Mouse (Mus musculus) left cerebral cortex, adult 9 months (tissue): ENCODE measurements around the gene Htatsf1.

Experiments used
- DNase-seq, 2 experiments: peaks; one replicate each; pipeline ENCODE4 v3.0.0; 2022; ENCODE audit warnings: low spot score in 2 of 2

Htatsf1 gene

DNA sequence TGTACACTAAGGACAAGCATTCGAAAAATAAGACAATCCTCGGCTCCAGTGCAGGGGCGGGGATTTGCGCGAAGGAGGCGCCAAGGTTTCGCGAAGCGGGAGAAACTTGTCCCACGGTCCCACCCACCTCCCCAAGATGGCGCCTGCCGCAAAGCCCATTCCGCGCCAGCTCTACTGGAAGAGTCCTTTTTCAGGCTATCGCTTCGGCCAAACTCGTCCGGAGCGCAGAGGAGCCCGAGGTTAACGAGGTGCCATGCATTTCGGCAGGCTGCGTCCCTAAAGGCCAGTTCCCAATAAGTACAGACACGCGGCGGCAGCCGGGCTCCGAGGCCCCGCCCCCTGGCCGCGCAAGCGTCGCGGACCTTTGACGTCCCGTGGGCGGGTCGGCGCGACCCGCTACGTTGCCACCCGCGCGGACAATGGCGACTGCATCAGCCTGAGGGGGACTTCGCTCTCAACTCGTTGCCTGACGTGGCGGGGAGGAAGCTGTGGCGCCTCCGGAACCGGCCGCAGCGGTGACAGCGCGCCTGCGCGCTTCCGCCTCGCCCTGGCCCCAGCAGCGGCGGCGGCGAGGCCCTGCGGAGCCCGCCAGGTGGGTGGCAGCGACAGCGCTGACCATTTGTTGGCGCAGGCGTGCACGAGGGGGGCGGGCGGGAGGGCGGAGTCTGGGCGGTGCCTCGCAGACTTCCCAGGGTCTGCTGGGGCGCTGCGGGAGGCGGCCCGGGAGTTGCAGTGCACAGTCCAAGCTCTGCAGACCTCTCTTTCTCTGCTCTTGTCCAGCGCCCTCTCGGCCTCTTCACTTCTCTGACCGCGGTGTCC is at the start of gene Htatsf1:
Htatsf1 (plus strand) TSS at position 410 of the 819 bp plus-strand sequence.
- peak; percentile 52 to 69 for DNase-seq

DNA sequence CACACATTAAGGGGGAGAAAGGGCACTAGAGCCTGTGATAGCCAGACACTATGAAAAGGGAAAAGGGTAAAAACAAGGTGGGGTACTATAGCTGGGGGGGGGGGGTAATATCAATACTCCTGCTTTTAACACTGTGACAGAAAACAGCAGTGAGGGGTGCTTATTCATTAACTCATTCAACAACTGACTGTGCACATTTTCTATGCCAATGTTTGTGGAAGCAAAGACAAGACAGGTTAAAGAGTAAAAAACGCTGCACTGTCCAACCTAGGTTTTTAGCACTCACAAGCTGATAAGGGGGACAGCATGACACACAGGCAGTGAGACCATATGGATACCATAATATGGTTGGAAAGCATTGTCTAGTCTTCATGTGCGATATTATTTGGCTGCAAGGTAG is 40.5 kb upstream of the Htatsf1 start:
- no peak for DNase-seq

DNA sequence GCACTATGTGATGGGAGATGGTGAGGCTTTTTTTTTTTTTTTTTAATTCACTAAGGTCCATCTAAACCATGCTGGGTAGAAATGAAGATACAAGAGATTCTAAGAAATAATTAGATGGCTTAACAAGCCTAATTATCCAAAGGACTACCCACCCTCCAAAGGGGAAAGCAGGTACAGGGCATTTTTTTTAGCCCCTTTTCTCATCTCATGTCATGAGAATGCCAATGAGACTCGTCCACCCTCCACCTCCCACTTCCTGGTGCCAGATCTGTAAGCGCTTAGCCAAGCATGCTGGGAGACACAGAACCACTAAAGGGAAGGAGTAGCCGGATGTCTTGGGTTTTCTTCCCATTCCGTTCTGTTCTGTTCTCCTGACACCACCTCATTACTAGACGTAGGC is 10.6 kb upstream of the Htatsf1 start, which contains the start of gene Brs3:
Brs3 (plus strand) TSS at position 301 of the 400 bp plus-strand sequence.
- no peak for DNase-seq

DNA sequence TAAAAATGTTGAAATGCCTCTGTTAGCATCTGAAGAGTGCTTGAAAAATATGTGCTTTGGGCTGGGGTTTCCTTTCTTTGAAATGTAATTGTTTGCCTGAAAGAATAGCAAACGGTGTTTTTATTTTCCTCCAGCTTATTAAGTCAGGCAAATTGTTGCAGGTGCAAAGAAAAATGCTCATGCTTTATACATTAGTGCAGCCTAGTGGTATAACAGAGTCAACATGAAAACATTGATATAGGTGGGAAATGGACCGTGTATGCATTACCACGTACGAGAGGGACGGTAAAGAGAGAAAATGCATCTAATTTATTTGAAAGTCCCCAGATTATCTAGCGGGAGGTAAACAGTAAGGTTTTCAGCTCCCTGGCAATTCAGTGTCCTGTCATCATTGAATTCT is 9.5 kb upstream of the Htatsf1 start:
- no peak for DNase-seq

DNA sequence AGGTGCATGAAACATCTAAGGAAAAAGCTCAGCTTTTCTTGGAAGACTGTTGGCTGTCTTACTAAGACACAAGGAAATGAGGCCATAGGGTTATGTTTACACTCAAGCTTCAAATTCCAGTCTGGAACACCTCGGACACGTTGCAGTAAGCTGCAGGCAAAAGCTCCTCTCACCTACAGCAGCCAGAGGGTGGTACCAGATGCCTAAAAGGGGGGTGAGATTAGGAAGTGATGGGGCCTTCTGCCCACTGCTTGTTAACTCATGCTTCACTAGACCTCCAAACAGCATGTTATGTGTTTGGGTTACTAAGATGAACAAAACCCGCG is 572 bp upstream of the Htatsf1 start:
- peak; percentile 42 to 67 for DNase-seq

DNA sequence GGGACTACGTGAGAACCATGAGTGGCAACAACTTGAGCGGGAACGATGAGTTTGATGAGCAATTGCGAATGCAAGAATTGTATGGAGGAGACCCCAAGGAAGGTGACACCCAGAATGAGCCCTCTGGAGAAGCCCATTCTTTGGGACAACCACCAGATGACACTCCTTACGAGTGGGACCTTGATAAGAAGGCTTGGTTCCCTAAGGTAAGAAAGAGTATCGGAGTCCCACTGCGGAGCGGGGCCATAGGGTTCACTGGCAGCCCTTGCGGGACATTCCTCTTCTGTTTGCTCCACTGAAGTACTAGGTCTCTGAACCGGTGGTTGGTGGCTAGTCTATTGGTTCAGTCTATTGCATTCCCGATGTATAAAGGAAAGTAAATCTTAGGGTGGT is 606 bp downstream of the Htatsf1 start:
- peak in 1 of 2 experiments; percentile 1 for DNase-seq

DNA sequence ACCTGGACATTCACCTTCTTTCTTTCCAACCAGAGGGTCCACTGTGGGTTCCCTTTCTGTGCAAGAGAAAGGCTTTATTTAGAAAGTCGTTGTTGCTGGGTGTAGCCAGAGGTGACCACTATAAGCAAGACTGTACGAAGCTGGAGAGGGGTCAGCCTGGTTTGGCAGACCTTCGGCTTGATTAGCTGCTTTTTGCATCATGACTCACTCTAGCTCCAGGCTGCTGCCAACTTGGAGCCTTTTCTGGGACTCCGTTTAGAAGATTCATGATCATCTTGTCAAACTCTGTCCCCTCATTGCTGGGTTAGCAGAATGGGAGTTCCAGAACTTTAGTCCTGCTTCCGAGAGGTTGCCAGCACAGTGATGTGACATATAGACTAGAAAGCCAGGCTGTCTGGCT is 28.1 kb downstream of the Htatsf1 start:
- no peak for DNase-seq

DNA sequence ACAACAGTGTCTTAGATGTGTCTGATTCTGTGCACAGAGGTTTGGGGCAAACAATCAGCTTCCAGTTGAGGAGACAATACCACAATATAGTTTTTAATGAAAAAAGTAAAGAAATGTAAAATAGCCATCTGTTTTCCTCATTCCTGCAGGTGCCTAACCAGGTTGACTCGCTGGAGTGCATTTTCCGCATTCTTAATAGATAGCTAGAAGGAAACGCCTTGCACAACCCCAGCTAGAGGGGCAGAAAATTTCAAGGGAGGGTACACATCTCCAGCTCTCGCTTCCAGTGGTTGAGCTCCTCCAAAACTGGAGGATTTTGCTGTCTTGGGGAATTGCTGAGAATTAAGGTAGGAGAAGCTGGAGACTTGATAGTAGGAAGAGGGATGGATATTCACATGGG is 34.4 kb downstream of the Htatsf1 start, which contains the start of gene Vgll1:
Vgll1 (plus strand) TSS at position 301 of the 400 bp plus-strand sequence.
- no peak for DNase-seq

DNA sequence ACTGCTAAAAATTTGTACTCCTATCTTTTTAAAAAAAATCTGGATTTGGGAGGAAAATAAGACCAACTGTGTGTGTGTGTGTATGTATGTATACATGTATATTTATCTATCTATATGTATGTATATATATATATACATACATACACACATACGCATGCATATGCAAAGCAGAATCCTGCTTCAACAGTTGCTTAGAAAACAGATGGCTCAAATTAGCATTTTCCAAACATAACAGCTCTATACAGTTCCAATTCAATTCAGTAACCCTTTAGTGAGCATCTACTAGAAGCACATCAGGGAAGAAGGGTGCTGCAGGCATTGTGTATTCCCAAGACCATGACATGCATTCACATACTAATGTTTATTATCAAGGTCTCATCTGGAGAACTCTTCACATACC is 50.0 kb downstream of the Htatsf1 start:
- no peak for DNase-seq

DNA sequence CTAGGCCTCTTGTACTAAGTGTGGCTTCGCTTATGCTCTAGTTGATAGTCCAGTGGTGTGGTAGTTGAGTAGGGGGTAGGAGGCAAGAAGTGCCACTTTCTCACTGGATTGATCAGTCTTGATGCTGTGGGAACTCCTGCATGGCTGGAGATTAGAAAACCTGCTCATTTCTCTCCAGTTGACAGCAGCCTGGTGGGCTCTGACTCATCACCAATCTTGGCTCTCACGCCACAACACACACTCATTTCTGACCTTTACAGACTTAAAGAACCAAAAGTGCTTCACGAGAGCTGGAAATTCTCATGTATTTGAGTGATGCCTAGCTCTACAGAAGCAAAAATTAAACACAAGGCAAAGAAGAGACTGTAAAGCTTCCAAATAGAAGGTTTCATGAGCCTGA is 53.6 kb downstream of the Htatsf1 start:
- no peak for DNase-seq
